Mouse (Mus musculus) retina, adult 2 months (tissue): ENCODE results near the gene Letmd1.
"Not testable (repeated sequence)": the region's sequence is repeated elsewhere in the genome, so short reads cannot be mapped to it uniquely, and the experiment has no call there.

ENCODE experiments used
- DNase-seq: peaks from one replicate; pipeline ENCODE4 v3.0.0-alpha.2; 2012; ENCODE audit warnings: low read depth, low spot score

The Letmd1 gene

DNA sequence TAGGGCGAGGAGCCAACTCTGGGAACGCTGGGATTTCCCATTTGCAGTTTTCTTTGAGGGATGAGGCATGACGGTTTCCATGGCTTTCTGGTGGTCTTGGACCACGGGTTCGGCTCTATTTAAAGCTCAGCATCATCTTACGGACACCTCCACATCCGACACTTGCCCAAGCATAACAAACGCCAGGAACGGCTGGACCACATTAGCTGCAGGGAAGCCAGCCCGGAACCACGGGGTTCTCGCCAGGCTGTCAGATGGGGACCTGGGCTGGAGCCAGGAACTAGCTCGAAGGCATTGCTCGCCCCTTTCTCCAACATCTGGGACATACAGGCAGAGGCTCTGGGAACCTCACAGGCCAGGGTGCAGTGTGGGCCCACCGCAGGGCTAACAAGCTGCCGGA is 17.6 kb upstream of the Letmd1 start:
- no peak for DNase-seq

DNA sequence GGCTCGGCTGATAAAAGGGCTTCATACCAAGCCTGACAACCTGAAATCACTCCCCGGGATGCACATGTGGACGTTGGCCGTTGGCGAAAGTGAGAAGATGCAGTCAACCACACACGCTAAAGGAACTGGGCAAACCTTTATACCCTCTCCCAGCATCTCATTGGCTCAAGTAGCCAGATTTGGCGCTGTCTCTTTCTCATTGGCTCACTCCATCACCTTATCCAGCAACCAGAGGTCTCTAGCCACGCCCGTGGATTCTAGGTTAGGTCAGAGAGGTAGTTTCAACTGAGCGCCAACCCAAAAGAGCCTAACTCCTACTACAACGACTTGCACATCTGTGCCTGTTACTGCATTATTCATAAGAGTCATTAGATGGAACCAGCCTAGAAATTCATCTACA is 16.3 kb upstream of the Letmd1 start:
- no peak for DNase-seq

DNA sequence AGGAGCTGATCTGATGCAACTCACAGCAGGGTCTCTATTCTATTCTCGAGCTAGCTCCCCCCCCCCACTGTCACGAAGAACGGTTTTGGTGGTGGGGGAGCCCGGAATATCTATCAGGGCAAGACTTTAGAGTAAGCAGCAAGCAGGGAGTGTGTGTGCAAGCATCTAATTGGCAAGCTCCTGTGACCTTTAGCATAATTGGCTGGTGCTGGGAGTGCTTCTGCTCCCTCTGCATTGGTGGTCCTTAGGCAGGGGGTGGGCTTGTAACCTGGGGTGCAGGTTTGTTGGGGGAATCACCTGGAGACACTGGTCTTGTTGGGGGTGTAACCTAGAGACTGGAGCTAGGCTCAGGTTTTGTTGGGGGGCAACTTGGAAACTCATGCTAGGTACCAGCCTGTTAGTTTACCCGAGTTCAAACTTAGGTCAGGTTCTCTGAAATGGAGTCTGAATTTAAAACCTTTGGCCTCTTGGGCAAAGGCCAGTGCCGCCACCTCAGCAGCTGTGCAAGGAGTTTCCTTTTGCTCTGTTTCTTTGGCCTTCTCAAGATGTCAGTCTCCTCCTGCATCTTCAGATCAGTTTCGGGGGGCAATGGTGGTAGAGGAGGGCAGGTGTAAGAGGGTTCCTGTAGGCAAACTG is 12.3 kb upstream of the Letmd1 start:
- DNase-seq, result no peak

DNA sequence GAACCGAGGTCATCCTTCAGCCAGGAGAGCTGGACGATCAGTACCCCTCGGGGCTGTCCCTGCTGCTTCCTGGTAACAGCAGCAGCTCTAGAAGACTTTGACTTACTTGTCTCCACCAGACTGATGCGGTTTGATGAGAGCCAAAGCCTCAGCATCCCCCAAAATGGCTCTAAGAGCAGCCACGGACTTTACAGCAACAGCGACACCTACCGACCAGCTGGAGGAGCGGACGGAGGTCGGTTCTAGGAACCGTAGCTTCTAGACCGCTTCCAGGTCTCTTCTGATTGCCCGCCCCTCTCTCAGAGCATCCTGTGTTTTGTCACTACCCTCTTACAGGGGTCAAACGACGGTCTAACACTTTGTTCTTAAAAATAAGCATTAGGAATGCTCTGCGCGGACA is 11.5 kb upstream of the Letmd1 start:
- DNase-seq, result peak; percentile 53

DNA sequence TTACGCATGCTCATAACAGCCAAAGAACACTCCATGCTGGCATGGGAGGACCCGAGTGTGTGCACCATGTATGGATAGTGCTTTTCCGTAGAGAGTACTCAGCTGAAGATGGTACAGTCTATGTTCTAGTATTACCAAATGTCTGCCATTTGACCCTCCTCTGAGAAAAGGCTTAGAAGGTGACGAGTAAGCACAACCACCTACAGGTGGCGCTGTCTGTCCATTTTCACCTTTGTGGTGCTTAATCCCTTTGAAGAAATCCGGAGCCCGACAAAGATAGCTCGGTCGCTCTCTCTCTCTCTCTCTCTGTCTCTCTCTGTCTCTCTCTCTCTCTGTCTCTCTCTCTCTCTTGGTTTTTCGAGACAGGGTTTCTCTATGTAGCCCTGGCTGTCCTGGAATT is 10.8 kb upstream of the Letmd1 start:
- peak; percentile 74 for DNase-seq

DNA sequence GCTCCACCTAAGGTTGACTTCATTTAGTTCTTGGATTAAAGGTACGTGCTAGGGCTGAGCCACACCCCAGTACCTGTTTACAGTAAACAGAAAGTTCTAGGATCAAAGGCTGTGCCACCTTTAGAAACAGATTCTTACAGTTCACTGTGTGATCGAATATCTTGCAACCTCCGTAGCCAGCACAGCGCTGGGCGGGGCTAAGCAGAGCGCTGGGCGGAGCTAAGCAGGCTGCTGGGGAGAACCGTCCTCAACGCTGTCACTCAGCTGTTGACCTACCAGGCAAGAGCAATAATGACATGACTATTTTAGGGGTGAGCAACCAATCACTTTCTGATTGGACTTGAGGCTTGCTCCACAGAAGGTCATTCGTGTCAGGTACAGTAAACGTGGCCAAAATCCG is 7.9 kb upstream of the Letmd1 start:
- DNase-seq, result no peak

DNA sequence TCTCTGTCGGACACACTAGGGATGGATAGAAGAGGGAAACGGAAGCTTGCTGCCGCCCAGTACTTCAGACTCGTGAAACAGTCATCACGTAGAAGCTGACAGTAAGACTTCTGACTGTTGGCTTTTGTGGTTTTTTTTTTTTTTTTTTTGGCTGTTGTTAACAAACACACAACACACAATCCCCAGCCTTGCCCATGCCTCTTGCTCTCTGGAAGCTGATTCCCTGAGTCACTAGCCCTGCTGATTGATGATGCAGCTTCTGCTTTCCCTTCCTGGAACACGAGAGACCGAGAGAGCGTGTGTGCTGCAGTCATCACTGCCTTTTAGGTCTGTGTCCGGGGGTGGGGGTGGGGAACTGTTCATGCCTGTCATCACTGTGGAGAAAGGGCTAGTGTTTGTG is 7.2 kb upstream of the Letmd1 start:
- DNase-seq, result no peak

DNA sequence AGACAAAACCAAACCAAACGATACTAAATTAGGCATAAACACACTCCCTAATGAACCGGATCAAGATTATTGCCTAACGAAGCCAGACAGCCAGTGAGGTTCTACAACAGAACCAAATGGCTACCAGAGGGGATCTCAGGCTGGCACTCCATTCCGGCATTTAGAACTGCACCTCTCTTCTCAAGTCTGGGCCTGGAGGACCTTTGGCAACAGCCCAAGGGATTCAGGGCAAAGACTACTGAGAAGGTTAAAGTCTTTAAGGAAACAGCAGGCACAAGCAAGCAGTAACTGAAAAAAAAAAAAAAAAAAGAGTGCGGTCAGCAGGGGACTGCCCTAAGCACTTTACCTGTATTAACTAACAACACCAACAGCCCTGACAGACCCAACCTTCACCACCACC is 6.7 kb upstream of the Letmd1 start:
- no peak for DNase-seq

DNA sequence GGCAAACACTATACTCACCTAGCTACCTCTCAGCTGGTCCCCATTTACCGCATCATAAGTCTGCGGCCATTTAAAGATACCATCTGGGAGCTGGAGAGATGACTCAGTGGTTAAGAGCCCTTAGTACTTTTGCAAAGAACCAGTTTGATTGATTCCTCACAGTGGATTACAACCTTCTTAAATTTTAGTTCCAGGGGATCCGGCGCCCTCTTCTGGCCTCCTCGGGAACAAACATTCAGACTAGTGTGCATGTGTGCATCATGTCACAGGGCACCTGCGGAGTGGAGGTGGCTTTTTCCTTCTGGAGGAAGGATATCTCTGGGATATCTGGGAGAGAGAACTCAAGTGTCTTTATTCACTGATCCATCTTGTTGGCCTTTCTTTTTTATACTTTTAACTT is 5.1 kb upstream of the Letmd1 start:
- DNase-seq, result peak; percentile 50

DNA sequence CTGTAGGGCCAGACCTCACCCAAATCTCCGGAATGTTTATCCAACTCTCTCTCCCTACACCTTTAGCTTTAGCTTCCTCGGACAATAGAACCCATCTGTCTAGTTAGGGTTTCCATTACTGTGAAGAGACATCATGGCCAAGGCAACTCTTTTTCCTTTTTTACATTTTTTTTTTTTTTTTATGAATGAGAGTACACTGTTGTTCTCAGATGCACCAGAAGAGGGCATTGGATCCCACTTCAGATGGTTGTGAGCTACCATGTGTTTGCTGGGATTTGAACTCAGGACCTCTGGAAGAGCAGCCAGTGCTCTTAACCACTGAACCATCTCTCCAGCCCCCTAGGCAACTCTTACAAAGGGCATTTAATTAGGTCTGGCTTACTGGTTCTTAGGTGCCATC is 3.4 kb upstream of the Letmd1 start:
- no peak for DNase-seq

DNA sequence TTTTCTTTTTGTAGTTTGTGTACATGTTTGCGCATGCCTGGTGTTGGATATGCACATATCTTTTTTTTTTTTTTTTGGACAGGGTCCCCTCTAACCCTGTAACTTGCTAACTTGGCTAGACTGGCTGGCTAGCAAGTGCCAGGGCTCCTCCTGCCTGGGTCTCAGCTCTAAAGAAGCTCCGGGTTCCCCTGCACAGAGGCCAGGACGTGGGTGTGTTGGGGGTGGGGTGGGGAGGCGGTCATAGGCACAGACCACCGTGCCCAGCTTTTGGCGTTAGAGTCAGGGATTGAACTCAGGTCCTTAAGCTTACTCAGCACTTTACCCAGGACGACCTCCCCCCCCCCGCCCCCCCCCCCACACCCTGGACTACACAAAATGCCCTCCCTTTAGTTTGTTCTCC is 1.1 kb upstream of the Letmd1 start:
- no peak for DNase-seq

DNA sequence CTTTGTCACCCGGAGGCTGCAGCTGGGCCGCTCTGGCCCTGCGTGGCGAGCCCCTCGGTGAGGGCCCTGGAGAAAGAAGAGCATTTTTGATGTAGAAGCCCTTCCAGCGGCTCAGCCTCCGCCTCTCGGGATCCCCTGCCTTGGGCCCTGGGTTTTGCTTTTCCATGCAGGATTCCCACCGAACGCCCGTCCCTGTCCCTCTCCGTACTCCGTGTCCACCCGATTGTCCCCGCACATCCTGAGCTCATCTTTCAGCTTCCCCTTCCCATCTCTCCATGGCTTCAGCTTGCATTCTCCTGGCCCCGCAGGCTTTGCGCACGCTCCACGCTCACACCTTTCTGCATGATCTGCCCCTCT is 344 bp downstream of the Letmd1 start:
- DNase-seq, result no peak

DNA sequence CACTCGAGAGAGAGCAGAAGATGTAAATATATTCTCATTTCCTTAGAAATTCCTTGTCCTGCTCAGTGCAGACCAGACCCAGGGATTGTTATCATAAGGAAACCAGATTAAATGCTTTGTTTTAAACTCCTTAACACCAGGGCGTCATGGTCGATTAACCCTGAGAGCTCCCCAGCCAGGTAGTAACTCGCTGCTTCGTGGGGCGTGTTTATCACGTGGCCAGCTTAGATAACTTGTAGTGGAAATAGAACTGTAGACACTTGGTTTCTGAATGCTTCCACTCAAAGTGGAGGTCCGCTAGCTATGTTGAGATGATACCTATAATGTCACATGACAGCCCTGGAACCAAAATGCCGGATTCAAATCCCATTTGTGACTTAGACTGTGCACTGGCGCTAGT is 1.2 kb downstream of the Letmd1 start:
- DNase-seq, result no peak

DNA sequence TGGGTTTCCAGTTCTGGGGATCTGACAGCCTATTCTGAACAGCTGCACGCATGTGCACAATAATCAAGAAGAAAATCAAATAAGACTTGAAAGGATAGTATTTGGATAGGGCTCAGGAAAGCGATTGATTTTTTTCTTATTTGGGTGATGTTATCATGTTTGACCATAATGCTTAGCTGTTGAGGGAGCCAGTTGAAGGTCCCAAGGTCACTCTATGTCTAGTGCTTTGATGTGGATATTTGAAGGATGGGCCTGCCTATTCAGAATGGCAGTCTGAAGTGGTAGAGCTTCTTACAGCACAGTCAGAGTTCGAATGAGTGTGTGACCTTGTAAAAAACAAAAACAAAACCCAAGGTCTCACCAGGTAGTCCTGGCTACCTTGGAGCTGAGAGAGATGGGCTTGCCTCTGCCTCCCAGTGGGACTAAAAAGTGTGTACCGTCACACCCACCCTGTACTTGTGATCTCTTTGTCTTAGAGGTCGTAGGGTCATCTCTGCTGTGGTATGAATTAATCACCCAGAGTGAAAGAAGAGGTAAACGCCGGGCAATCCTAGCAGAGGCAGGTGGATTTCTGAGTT is 5.2 kb downstream of the Letmd1 start:
- DNase-seq, result no peak

DNA sequence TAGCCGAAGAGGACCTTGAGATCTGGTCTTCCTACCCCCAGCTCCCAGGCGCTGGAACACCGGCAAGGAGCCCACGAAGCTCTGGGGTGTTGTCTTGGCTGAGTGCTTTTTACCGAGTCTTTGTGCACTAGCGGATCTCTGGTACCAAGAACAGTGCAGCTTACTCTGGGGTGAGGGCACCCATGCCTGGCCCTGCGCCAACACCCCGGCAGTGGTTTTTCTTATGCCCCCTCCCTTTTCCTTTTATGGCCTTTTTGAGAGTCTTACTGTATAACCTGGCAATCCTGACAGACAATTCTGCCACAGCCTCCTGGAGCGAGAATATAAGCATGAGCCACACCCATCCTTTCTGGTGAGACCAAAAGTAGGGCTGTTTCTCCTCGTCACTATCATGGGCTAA is 9.5 kb downstream of the Letmd1 start:
- no peak for DNase-seq

DNA sequence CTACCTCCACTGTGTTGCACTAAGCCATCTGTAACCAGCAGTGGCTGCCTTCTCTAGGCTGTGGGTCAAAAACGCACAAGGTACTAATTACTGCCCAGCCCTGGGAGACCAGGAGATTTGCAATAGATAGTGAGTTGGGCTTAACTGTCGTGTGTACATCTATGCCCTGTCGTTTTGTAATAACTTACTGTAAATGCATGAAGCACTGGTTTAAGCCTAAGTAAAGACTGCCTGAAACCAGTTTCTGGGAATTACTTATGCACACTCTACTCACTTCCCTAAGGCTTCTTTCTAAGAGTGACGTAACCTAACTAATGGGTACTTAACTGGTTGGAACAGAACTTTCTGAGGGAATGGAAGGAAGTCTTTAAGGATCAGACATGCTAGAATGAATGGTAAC is 10.1 kb downstream of the Letmd1 start:
- DNase-seq, result no peak

DNA sequence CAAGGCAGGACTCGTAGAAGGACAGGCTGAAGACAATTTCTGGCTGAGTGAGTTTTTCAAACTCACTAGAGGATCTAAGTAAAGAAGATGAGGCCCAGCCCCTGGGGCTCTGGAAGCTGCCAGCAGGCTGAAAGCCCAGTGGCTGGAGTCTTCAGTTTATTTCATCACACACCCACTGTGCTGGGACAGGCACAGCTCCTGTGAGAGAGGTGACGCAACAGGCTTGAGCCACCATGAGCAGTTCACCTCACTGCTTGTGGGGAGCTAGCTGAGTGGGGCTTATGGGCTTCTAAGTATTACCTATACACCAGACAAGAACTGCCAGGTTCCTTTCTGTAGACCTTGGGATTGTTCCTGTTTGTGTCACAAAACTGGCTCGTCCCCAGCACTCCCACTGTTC is 16.8 kb downstream of the Letmd1 start:
- DNase-seq, result no peak

DNA sequence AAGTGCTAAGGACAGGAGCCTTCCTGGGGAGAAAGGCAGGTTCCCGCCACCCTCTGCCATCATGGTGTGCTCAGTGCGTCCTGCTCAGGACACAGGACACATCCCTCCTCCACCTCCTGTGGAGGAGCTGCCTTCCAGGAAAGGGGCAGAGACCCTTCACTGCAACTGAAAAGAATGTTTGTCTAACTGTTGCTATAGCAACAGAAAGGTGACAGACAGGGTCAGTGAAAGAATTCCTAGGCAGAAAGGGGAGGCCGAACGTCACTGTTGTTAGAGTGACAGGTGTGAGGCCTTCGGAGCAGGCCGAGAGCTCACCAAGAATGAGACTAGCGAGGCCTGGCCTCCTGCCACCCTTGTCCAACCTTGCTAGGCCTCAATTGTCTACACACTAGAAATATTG is 17.6 kb downstream of the Letmd1 start:
- no peak for DNase-seq

DNA sequence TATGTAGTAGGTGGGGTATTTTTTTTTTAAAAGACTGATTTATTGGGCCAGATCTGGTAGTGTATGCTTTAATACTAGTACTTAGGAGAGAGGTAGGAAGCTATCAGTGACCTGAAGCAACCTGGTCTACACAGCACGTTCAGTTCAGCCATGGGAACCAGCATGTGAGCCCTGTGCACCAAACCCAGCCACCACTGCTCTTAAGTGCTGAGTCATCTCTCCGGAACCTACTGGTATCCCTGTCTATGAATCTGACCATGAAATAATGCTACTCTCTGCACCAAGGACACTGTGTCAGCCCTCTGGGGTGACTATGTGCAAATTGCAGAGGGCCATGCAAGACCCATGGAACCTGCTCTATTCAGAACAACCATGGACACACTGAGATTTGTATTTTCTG is 18.2 kb downstream of the Letmd1 start:
- DNase-seq, result no peak

DNA sequence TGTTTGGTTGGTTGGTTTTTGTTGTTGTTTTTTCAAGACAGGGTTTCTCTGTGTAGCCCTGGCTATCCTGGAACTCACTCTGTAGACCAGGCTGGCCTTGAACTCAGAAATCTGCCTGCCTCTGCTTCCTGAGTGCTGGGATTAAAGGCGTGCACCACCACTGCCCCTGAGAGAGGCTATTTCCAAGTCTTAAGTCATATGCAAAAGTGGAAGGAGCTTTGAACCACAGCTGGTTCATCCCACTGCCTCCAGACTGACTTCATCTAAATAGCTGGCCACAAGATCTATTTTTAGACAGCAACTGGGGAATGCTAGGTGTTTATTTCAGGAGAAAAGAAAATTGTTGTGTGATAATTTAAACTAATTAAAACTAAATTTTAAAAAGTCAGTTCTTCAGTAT is 19.5 kb downstream of the Letmd1 start:
- not testable (repeated sequence) for DNase-seq

DNA sequence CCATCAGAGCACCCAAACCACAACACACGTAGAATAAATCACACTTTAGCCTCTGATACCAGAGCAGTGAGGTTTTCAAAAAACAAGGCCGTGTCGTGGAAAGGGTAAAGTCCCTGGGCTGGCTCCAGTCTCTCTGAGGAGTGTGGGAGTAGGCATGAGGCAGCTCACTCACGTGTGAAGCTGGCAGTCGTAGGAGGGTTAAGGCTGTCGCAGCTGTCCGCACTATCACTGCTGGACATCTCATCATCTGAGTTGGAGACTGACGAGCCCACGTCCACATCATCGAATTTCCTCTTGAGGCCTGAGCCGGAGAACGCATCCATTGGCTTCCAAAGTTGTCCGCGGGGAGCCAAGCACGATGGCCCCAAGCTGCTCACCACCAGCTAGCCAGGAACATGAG is 20.4 kb downstream of the Letmd1 start:
- no peak for DNase-seq

DNA sequence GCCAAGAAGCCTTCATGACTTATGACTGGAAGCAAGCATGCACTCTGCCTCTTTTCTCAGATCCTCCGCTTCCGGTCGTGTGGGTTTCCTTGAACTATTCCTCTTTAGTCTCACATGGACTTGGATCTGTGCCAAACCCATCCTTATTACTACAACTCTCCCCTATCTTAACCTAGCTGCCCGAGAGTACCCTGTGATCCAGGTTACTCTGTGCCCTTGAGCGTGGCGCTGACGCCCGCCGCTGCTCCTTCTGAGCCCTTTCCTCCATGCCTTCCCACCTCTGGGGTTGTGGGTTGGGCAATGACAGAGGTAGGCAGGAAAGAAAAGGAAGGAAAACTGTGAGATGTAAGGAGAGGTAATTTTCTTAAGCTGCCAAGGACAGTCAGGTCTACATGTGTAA is 23.1 kb downstream of the Letmd1 start:
- DNase-seq, result no peak

DNA sequence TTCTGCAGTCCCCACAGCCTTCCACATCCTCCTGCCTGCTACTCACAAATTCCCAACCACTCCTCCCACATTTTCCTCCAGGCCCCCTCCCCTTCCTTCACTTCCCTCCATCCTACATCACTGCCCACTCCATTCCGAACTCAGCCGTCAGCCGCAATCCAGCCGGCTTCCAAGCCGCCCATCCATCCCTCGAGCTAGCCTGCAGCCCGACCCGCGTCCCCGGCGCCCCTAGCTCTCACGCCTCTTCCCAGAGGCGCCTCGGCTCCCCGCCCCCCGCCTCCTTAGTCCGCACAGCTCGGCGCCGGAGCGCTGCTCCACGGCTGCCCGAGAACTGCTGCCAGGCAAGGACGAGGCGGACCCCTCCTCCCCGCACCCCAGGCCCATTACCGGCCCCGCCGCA is 25.8 kb downstream of the Letmd1 start:
- DNase-seq, result no peak

DNA sequence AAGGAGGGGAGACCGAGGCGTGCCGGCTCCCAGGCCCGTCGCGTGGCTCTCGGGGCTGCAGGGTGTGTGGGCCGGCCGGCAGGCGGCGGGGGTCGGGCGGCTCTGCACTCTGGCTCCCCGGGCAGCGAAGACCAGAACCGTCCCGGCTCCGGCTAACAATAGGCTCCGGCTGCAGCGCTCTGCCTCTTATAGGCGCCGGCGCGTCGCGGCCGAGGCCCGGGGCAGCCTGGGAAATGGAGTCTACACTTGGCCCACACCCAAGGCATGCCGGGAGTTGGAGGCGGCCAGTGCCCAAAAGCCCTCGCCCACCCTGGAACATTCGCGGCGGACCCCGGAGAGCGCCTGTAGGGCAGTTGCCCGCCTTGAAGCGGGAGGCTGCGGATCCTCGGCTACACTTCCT is 26.3 kb downstream of the Letmd1 start, which contains the start of gene Csrnp2:
TSS of gene Csrnp2 (minus strand) at position 387 of the 400 bp plus-strand sequence.
- DNase-seq, result peak; percentile 79
